ENCODE assay signal across 22 mouse cellular contexts in the genomic region with DNA sequence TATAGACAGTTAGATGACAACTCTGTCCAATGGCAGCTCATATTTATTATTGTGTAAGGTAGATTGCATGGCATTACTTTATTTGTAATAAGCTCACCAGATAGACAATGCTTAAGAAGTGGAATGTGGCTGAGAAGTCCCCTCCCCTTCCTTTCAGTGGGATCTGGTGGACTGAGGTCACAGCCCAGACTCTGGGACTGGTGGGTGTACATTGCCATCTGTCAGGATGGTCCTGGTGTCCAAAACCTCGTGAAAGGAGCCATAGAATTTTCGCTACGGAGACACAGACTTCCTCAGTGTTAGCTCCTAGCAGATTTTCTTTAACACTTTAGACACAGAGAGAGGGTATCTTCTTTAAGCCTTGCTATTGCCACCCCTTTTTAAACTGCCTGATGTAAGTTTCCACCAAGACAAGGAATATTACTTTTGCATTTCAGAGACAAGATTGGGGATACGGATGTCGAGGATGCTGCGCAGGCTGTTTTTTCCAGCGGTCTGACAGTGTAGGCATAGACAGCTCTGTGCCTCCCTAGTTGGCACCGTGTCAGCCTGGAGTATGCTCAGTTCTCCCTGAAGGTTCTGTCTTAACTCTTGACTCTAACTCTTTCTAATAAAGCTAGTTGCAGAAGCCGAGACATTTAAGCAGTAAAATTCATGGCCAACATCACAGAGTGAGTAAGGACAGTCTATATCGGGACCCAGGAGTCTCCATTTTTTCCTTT. TPM values are rescaled to one million over a fixed set of nuclear protein-coding genes. Genes with fewer than 3 reads are reported as not detected.
DNase-seq lines count a peak whose midpoint lies in the region; ATAC-seq lines count a peak whose summit lies in the region.
"Had no signal": no experiment of that assay in that cellular context is flagged by ENCODE, and none has a peak within 500 bp of the region (broad histone marks: within the 10 kb centered on the region; RNA-seq: fewer than 3 reads in every experiment).

No protein-coding gene starts in this region.

- H3K27ac ChIP-seq in intestine, embryonic 16.5 days (ENCODE audit: low read length) = no peak overlapping the region
- H3K27ac ChIP-seq: embryonic facial prominence, embryonic 15.5 days; heart, adult 2 months; heart, embryonic 15.5 days; midbrain, embryonic 13.5 days had no signal

- WGBS in intestine, embryonic 16.5 days = 80% methylated on average over 10 of the region's 10 CpGs

- H3K4me1 ChIP-seq in intestine, embryonic 16.5 days (ENCODE audit: control insufficient read depth, insufficient read depth, low read length) = no peaks in the 10 kb centered on the region
- H3K4me1 ChIP-seq: embryonic facial prominence, embryonic 15.5 days; heart, embryonic 15.5 days had no signal

- H3K27me3 ChIP-seq in intestine, embryonic 16.5 days (replicated peaks; ENCODE audit: control insufficient read depth, insufficient read depth, low read length) = no peaks in the 10 kb centered on the region
- H3K27me3 ChIP-seq: embryonic facial prominence, embryonic 15.5 days; heart, embryonic 15.5 days; midbrain, embryonic 13.5 days had no signal

- no peaks in the 10 kb centered on the region for H3K9me3 ChIP-seq in intestine, embryonic 16.5 days (ENCODE audit: control insufficient read depth, low read length)
- H3K9me3 ChIP-seq: embryonic facial prominence, embryonic 15.5 days; heart, embryonic 15.5 days; midbrain, embryonic 13.5 days had no signal

- no peak overlapping the region for H3K9ac ChIP-seq in intestine, embryonic 16.5 days (ENCODE audit: low read depth, low read length)
- H3K9ac ChIP-seq: embryonic facial prominence, embryonic 15.5 days; heart, embryonic 15.5 days; midbrain, embryonic 13.5 days had no signal

- intact Hi-C loops in left cerebral cortex, postnatal 14 days (cut with DNase I) = no loop called here

- ATAC-seq in cerebellum, adult (ENCODE audit: insufficient number of reproducible peaks, low FRiP score, low TSS enrichment) = peak; percentile 10; the same call in 1 of the 2 replicates
- ATAC-seq in intestine, embryonic 16.5 days = no peak
- ATAC-seq: midbrain, embryonic 13.5 days had no signal

- H3K4me2 ChIP-seq in intestine, embryonic 16.5 days (ENCODE audit: low read depth, low read length) = no peak overlapping the region
- H3K4me2 ChIP-seq: embryonic facial prominence, embryonic 15.5 days; heart, embryonic 15.5 days; midbrain, embryonic 13.5 days had no signal

- no peaks in the 10 kb centered on the region for H3K36me3 ChIP-seq in intestine, embryonic 16.5 days (ENCODE audit: control insufficient read depth, insufficient read depth, low read length)
- H3K36me3 ChIP-seq: embryonic facial prominence, embryonic 15.5 days; heart, embryonic 15.5 days; midbrain, embryonic 13.5 days had no signal

- DNase-seq in cerebellum, adult 9-10 months = no peak
- peak; percentile 45 to 46 for DNase-seq in frontal cortex, postnatal 36 days (ENCODE audit: low spot score in 2 of 2)
- DNase-seq in frontal cortex, postnatal 25 days (ENCODE audit: low spot score in 2 of 2) = no peak
- DNase-seq in left cerebral cortex, postnatal 14 days (ENCODE audit: low spot score in 2 of 2) = peak; percentile 10 to 37
- no peak for DNase-seq in left cerebral cortex, adult 8-10 months (ENCODE audit: low spot score in 2 of 2)
- DNase-seq in right cerebral cortex, postnatal 10 days (ENCODE audit: low spot score in 2 of 2) = peak; percentile 51 to 60
- DNase-seq: adrenal gland, adult 8-10 months; gastrocnemius, postnatal 14 days; heart, adult 2 months; heart, postnatal 4 days; kidney, adult 2 months; kidney, postnatal 10 days; liver; lung, postnatal 10 days; spleen, adult 18-20 months; thymus, postnatal 25 days had no signal

- no peak overlapping the region for H3K4me3 ChIP-seq in intestine, embryonic 16.5 days (ENCODE audit: low read length)
- H3K4me3 ChIP-seq: embryonic facial prominence, embryonic 15.5 days; heart, adult 2 months; heart, embryonic 15.5 days; midbrain, embryonic 13.5 days; myocyte had no signal

RNA-seq across cellular contexts. Expression of a gene that starts 31.2 kb away (rescaled TPM):
- 10 to 100 TPM; 27.6 TPM for total RNA-seq in left cerebral cortex, postnatal 14 days (2021)
- 10 to 100 TPM; 31.5 to 35.6 (median 34.4) TPM for total RNA-seq in left cerebral cortex, adult 8-10 months (2022)
- 4.0 and 4.6 TPM in 2 replicates for polyA plus RNA-seq in intestine, embryonic 16.5 days (2015; fragmentation: Nextera tagmentation; extraction: Ambion mirVana)

Comparison
In these comparisons a context has a peak if more than half of its experiments do, and no peak if none do; other contexts are left out.
1. DNase-seq: peak in frontal cortex, postnatal 36 days (2 of 2), left cerebral cortex, postnatal 14 days (2 of 2) and right cerebral cortex, postnatal 10 days (2 of 2); none in cerebellum, adult 9-10 months (single experiment), frontal cortex, postnatal 25 days (0 of 2) and left cerebral cortex, adult 8-10 months (0 of 2).